Mouse (Mus musculus): ENCODE results near the gene Dnah6.

- TF ChIP-seq POLR2A (IDR thresholded peaks at IDR 0.05; ENCODE audit: insufficient read depth, low read depth, low read length) (no peak), CTCF (IDR thresholded peaks at IDR 0.05; ENCODE audit: insufficient read depth, low read depth, low read length) (no peak)
Measured at GRCm38 (mm10) chr6:73127594-73127993, 93.9 kb downstream of the Dnah6 start.

All from olfactory bulb, adult 2 months (tissue).